In the genomic region with DNA sequence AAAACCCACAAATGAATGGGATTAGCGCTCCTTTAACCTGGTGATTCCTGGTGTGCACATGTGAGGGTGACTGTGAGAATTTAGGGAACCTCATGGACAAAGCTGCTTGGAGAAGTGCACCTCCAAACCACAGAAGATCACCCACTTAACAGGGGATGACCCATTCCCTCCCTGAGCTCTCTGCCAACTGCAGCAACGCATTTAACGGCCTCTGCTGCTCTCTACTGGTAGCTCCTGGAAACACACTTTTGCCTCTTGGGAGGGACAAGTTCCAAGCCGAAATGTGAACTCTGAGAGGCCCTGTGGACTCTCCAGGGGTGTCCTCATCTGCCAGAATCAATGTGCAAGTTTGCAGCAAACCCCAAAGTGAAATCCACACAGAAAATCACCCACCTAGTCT, we compare ENCODE assay signal across 8 mouse cellular contexts. TPM values are rescaled to one million over a fixed set of nuclear protein-coding genes. Genes with fewer than 3 reads are reported as not detected.
DNase-seq lines count a peak whose midpoint lies in the region; ATAC-seq and TF ChIP-seq lines count a peak whose summit lies in the region.

No protein-coding gene starts in this region.

- WGBS in heart, adult 2 months = 25% methylated on average over 4 of the region's 4 CpGs
- 21% methylated on average over 4 of the region's 4 CpGs for WGBS in heart, embryonic 11.5 days (ENCODE audit: insufficient replicate concordance)

- 0 out of 2 replicates have a peak, but pooled peaks have one; percentile 65 for TF ChIP-seq EP300 in heart, adult 2 months (IDR thresholded peaks at IDR 0.05; ENCODE audit: insufficient read depth, low read depth, low read length)

- no peaks in the 10 kb centered on the region for H3K36me3 ChIP-seq in heart, adult 2 months (ENCODE audit: control insufficient read depth, insufficient read depth, low read length)
- no peaks in the 10 kb centered on the region for H3K36me3 ChIP-seq in heart, embryonic 11.5 days (ENCODE audit: control insufficient read depth, insufficient read depth, low read length)

- H3K27me3 ChIP-seq in heart, adult 2 months (ENCODE audit: control insufficient read depth, insufficient read depth, low read length) = no peaks in the 10 kb centered on the region
- peaks cover 8% of the 10 kb centered on the region for H3K27me3 ChIP-seq in heart, embryonic 11.5 days (ENCODE audit: control insufficient read depth, insufficient read depth, low read length)

- TF ChIP-seq POLR2A in heart, adult 2 months (IDR thresholded peaks at IDR 0.05; ENCODE audit: insufficient read depth, low read depth, low read length) = no peak

- H3K4me3 ChIP-seq in heart, adult 2 months = no peak overlapping the region
- H3K4me3 ChIP-seq in heart, embryonic 11.5 days (ENCODE audit: low read depth, low read length) = no peak overlapping the region

- DNase-seq in heart, adult 2 months = peak; percentile 46 to 74
- DNase-seq in ZHBTc4 (ENCODE audit: low read depth, low spot score) = peak; percentile 76
- DNase-seq in cerebellum, postnatal 14 days = peak; percentile 85 to 92
- peak; percentile 41 to 65 for DNase-seq in gastrocnemius, postnatal 4 days (ENCODE audit: low spot score in 2 of 2)
- peak; percentile 61 to 71 for DNase-seq in layer of hippocampus, postnatal 14 days (ENCODE audit: low spot score in 2 of 2)
- DNase-seq in spleen, adult 12 weeks (ENCODE audit: low spot score) = peak; percentile 26

- ATAC-seq in heart, embryonic 11.5 days (replicated peaks; ENCODE audit: insufficient number of reproducible peaks, low FRiP score, low TSS enrichment) = no peak
- ATAC-seq in megakaryocyte-erythroid progenitor cell, adult 5-6 weeks (replicated peaks; ENCODE audit: low FRiP score, low TSS enrichment, poor library complexity, severe bottlenecking) = peak; percentile 79

- intact Hi-C loops in heart, adult 2 months (cut with DNase I) = loop anchor here (2.0 to 10.0 kb wide), 3 partner anchors 85 to 1683 kb away; no protein-coding TSS in a partner anchor

- peak; percentile 89 for TF ChIP-seq CTCF in heart, adult 2 months (IDR thresholded peaks at IDR 0.05)

- H3K4me1 ChIP-seq in heart, adult 2 months (ENCODE audit: control insufficient read depth, insufficient read depth, low read length) = no peaks in the 10 kb centered on the region
- peaks cover 3% of the 10 kb centered on the region; the same call in 1 of the 2 replicates for H3K4me1 ChIP-seq in heart, embryonic 11.5 days (ENCODE audit: control insufficient read depth, insufficient read depth, low read length)

- no peaks in the 10 kb centered on the region for H3K79me2 ChIP-seq in heart, adult 2 months (replicated peaks; ENCODE audit: control insufficient read depth, insufficient read depth, low read length)

- no peaks in the 10 kb centered on the region for H3K9me3 ChIP-seq in heart, embryonic 11.5 days (replicated peaks; ENCODE audit: control insufficient read depth, low read length)

- H3K4me2 ChIP-seq in heart, embryonic 11.5 days = no peak overlapping the region

- no peak overlapping the region for H3K27ac ChIP-seq in heart, adult 2 months
- H3K27ac ChIP-seq in heart, embryonic 11.5 days (ENCODE audit: low read depth, low read length) = no peak overlapping the region

- no peak overlapping the region for H3K9ac ChIP-seq in heart, adult 2 months (ENCODE audit: low read depth, low read length)
- no peak overlapping the region for H3K9ac ChIP-seq in heart, embryonic 11.5 days (ENCODE audit: low read depth, low read length)

RNA-seq across cellular contexts. Expression of gene Clrn3, which starts 41.0 kb away (rescaled TPM):
- not detected for total RNA-seq in heart, adult 2 months (2021)
- polyA plus RNA-seq in heart, adult 2 months (2012; rRNA removed) = not detected in 2 replicates
- polyA plus RNA-seq in heart, embryonic 11.5 days (2014; fragmentation: Nextera tagmentation; extraction: Ambion mirVana) = not detected in 2 replicates
- total RNA-seq in gastrocnemius, postnatal 4 days (2021) = not detected
- not detected for total RNA-seq in layer of hippocampus, postnatal 14 days (2021)
- not detected in 2 replicates for total RNA-seq in megakaryocyte-erythroid progenitor cell, adult 5-6 weeks (2014; fragmentation: Nextera tagmentation)
- total RNA-seq in megakaryocyte-erythroid progenitor cell, adult 5-6 weeks (2017) = not detected in 2 replicates

RNA-seq across cellular contexts. Expression of gene Ptpre, which starts 49.9 kb away (rescaled TPM):
- total RNA-seq in heart, adult 2 months (2021) = 1 to 10 TPM; 2.8 to 3.1 TPM
- 3.6 and 4.1 TPM in 2 replicates for polyA plus RNA-seq in heart, adult 2 months (2012; rRNA removed)
- polyA plus RNA-seq in heart, embryonic 11.5 days (2014; fragmentation: Nextera tagmentation; extraction: Ambion mirVana) = 1.3 and 1.7 TPM in 2 replicates
- total RNA-seq in gastrocnemius, postnatal 4 days (2021) = 10 to 100 TPM in 1 of 2 experiments, 1 to 10 TPM in 1; 9.2 to 10.3 TPM
- 10 to 100 TPM; 55.2 to 55.7 TPM for total RNA-seq in layer of hippocampus, postnatal 14 days (2021)
- 33.6 and 33.9 TPM in 2 replicates for total RNA-seq in megakaryocyte-erythroid progenitor cell, adult 5-6 weeks (2014; fragmentation: Nextera tagmentation)
- total RNA-seq in megakaryocyte-erythroid progenitor cell, adult 5-6 weeks (2017) = 21.4 and 39.7 TPM in 2 replicates

Comparison
In these comparisons a context has a peak if more than half of its experiments do, and no peak if none do; other contexts are left out.
1. DNase-seq: peak in every context shown above with its lines; median percentile 88 in cerebellum, postnatal 14 days; 76 in ZHBTc4; 66 in layer of hippocampus, postnatal 14 days; 60 in heart, adult 2 months; 53 in gastrocnemius, postnatal 4 days; 26 in spleen, adult 12 weeks.